Mouse (Mus musculus) thymus, adult 2 months (tissue): ENCODE measurements around the gene Tmem164.

Experiments used
- CTCF ChIP-seq: fragments of 200-500 bp; IDR thresholded peaks from 2 replicates; pipeline ENCODE4 v1.5.1; 2012; ENCODE audit warnings: mild to moderate bottlenecking, control low read depth, low read length, moderate library complexity, borderline replicate concordance; ENCODE audit not compliant: control insufficient read depth, poor library complexity, insufficient read depth; ENCODE audit errors: extremely low read depth
- POLR2A ChIP-seq: fragments of 200-500 bp; IDR thresholded peaks from 2 replicates; pipeline ENCODE4 v1.6.1; 2012; ENCODE audit warnings: mild to moderate bottlenecking, low read length, control low read depth, moderate library complexity; ENCODE audit not compliant: control insufficient read depth, poor library complexity, insufficient read depth; ENCODE audit errors: extremely low read depth

DNA sequence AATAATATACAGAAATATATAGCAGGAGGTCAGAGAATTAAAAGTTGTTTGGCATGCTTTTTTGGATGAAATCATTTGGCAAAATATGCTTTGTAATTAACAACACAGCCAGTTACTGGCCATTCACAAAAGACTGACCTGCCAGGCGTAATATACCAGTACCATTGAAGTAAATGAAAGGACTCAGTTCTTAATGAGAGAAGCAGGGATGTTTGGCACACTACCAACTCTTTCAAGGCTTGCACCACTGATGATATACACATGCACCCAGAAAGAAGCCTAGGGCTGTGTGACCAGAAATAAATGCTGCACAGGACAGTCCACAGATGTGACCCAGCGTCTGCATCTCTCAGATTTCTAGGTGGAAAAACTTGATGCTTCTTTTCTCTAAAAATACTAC, 188.6 kb downstream of the Tmem164 start:
- TF ChIP-seq POLR2A = no peak
- no peak for TF ChIP-seq CTCF
